Mouse (Mus musculus) limb, embryonic 13.5 days (tissue): ENCODE data around the gene Lgals7. TPM values are rescaled to one million over a fixed set of nuclear protein-coding genes. Genes with fewer than 3 reads are reported as not detected.

Experiments
- ATAC-seq: fragments of 200-750 bp; cut with Nextera tagmentation; 2 replicates; pipeline ENCODE4 v1.8.0; 2017; ENCODE audit warnings: low read depth, moderate number of reproducible peaks, moderate TSS enrichment; ENCODE audit not compliant: low FRiP score
- H3K27ac ChIP-seq: fragments of 300-500 bp; sonication (generic); 2 replicates; pipeline ENCODE4 v1.5.1; 2015; ENCODE audit warnings: inconsistent platforms, mild to moderate bottlenecking, moderate library complexity
- H3K27me3 ChIP-seq: fragments of 300-500 bp; sonication (generic); 2 replicates; pipeline ENCODE4 v1.6.1; 2015; ENCODE audit warnings: mild to moderate bottlenecking, inconsistent platforms
- H3K36me3 ChIP-seq: fragments of 300-500 bp; sonication (generic); 2 replicates; pipeline ENCODE4 v1.6.1; 2015; ENCODE audit warnings: inconsistent platforms, mild to moderate bottlenecking, moderate library complexity
- H3K4me1 ChIP-seq: fragments of 300-500 bp; sonication (generic); 2 replicates; pipeline ENCODE4 v1.6.1; 2015; ENCODE audit warnings: inconsistent platforms
- H3K4me2 ChIP-seq: fragments of 300-500 bp; sonication (generic); replicated peaks from 2 replicates; pipeline ENCODE4 v1.6.1; 2015; ENCODE audit warnings: inconsistent platforms, mild to moderate bottlenecking, moderate library complexity
- H3K4me3 ChIP-seq: fragments of 300-500 bp; sonication (generic); 2 replicates; pipeline ENCODE4 v1.5.1; 2015; ENCODE audit warnings: moderate library complexity, mild to moderate bottlenecking, inconsistent platforms
- H3K9ac ChIP-seq: fragments of 300-500 bp; sonication (generic); 2 replicates; pipeline ENCODE4 v1.6.1; 2015; ENCODE audit warnings: mild to moderate bottlenecking, inconsistent platforms
- H3K9me3 ChIP-seq: fragments of 300-500 bp; sonication (generic); 2 replicates; pipeline ENCODE4 v1.6.1; 2016; ENCODE audit warnings: inconsistent platforms
- WGBS: fragments of 180-500 bp; shearing (Covaris S2); methylation state at CpG from one replicate; pipeline ENCODE4 v1.1.7; 2015; 5-methylcytosine and 5-hydroxymethylcytosine counted together
- polyA plus RNA-seq: library from polyadenylated mRNA; unstranded; fragments of >200 nt; fragmentation: Nextera tagmentation; extraction: Ambion mirVana; gene quantifications from 2 replicates; pipeline ENCODE4 v1.2.1, GENCODE M21; 2015

Gene Lgals7
- polyA plus RNA-seq, 1 experiment from 2014 or later, result 7.6 TPM

GRCm38 (mm10) chr7:28903778-28904177 is 40.1 kb downstream of the Lgals7 start:
- no peak for ATAC-seq
- WGBS, result 89% methylated on average over 10 of the region's 10 CpGs
- Histone ChIP-seq H3K27ac (peak overlapping the region; percentile 89), H3K36me3 (peaks cover 100% of the 10 kb centered on the region), H3K9ac (no peak overlapping the region), H3K4me1 (peaks cover 39% of the 10 kb centered on the region), H3K4me2 (no peak overlapping the region), H3K27me3 (no peaks in the 10 kb centered on the region), H3K9me3 (no peaks in the 10 kb centered on the region), H3K4me3 (no peak overlapping the region)

GRCm38 (mm10) chr7:28907195-28907594 is 43.5 kb downstream of the Lgals7 start:
- H3K4me3 ChIP-seq, result no peak overlapping the region
- ATAC-seq, result no peak
- no peak overlapping the region for H3K9ac ChIP-seq
- H3K27me3 ChIP-seq, result no peaks in the 10 kb centered on the region
- H3K36me3 ChIP-seq, result peaks cover 100% of the 10 kb centered on the region
- WGBS, result 91% methylated on average over 5 of the region's 5 CpGs
- H3K4me1 ChIP-seq, result peaks cover 24% of the 10 kb centered on the region
- no peak overlapping the region for H3K4me2 ChIP-seq
- peak overlapping the region; percentile 6; the same call in 1 of the 2 replicates for H3K27ac ChIP-seq
- H3K9me3 ChIP-seq, result no peaks in the 10 kb centered on the region

GRCm38 (mm10) chr7:28911632-28912031 is 48.0 kb downstream of the Lgals7 start:
- H3K27ac ChIP-seq, result no peak overlapping the region
- no peak overlapping the region for H3K4me3 ChIP-seq
- no peak for ATAC-seq
- 75% methylated on average over 4 of the region's 4 CpGs for WGBS
- no peaks in the 10 kb centered on the region for H3K4me1 ChIP-seq
- no peak overlapping the region for H3K4me2 ChIP-seq
- no peaks in the 10 kb centered on the region for H3K27me3 ChIP-seq
- no peak overlapping the region for H3K9ac ChIP-seq
- H3K9me3 ChIP-seq, result no peaks in the 10 kb centered on the region
- peaks cover 100% of the 10 kb centered on the region for H3K36me3 ChIP-seq

- Histone ChIP-seq H3K4me3 (no peak overlapping the region), H3K9ac (no peak overlapping the region), H3K4me2 (no peak overlapping the region), H3K27ac (no peak overlapping the region), H3K27me3 (no peaks in the 10 kb centered on the region), H3K36me3 (peaks cover 100% of the 10 kb centered on the region), H3K9me3 (no peaks in the 10 kb centered on the region), H3K4me1 (peaks cover 13% of the 10 kb centered on the region)
- no peak for ATAC-seq
- WGBS, result 84% methylated on average over 11 of the region's 11 CpGs
Observed at GRCm38 (mm10) chr7:28913171-28913570, 49.5 kb downstream of the Lgals7 start.

Other genes starting within 250 kb of the Lgals7 start
- gene Acp7, start 232.5 kb upstream of the Lgals7 start, polyA plus RNA-seq, result not detected in 2 replicates
- gene Fbxo27, start 171.0 kb upstream of the Lgals7 start, polyA plus RNA-seq, result 7.0 and 7.6 TPM in 2 replicates
- gene Fbxo17, start 147.0 kb upstream of the Lgals7 start, polyA plus RNA-seq, result 31.8 and 33.9 TPM in 2 replicates
- 113 and 114 TPM in 2 replicates for gene Mrps12, start 122.0 kb upstream of the Lgals7 start, polyA plus RNA-seq
- gene Sars2, start 121.9 kb upstream of the Lgals7 start, polyA plus RNA-seq, result 26.7 and 30.4 TPM in 2 replicates
- not detected in 2 replicates for gene Ccer2, start 107.7 kb upstream of the Lgals7 start, polyA plus RNA-seq
- gene Sirt2, start 97.1 kb upstream of the Lgals7 start, polyA plus RNA-seq, result 85.8 and 87.8 TPM in 2 replicates
- 41.7 and 46.0 TPM in 2 replicates for gene Nfkbib, start 96.3 kb upstream of the Lgals7 start, polyA plus RNA-seq
- gene Rinl, start 74.9 kb upstream of the Lgals7 start, polyA plus RNA-seq, result 3.1 and 3.6 TPM in 2 replicates
- gene Hnrnpl, start 55.3 kb upstream of the Lgals7 start, polyA plus RNA-seq, result 284 and 285 TPM in 2 replicates
- gene Ech1, start 38.6 kb upstream of the Lgals7 start, polyA plus RNA-seq, result 155 TPM in 2 replicates
- gene Lgals4, start 30.0 kb upstream of the Lgals7 start, polyA plus RNA-seq, result 9.6 and 10.3 TPM in 2 replicates
- gene Capn12, start 17.6 kb downstream of the Lgals7 start, polyA plus RNA-seq, result 0.94 and 0.97 TPM in 2 replicates
- 270 and 300 TPM in 2 replicates for gene Actn4, start 98.5 kb downstream of the Lgals7 start, polyA plus RNA-seq
- gene Eif3k, start 118.0 kb downstream of the Lgals7 start, polyA plus RNA-seq, result 422 and 454 TPM in 2 replicates
- gene Map4k1, start 118.2 kb downstream of the Lgals7 start, polyA plus RNA-seq, result 9.5 and 10.0 TPM in 2 replicates